Mouse (Mus musculus) lung, embryonic 16.5 days (tissue): ENCODE results near the gene Zim1. TPM values are rescaled to one million over a fixed set of nuclear protein-coding genes. Genes with fewer than 3 reads are reported as not detected.

ENCODE experiments used
- polyA plus RNA-seq: library from polyadenylated mRNA; unstranded; fragments of >200 nt; fragmentation: Nextera tagmentation; extraction: Ambion mirVana; gene quantifications from 2 replicates; pipeline ENCODE4 v1.2.1, GENCODE M21; 2015

Gene Zim1
- polyA plus RNA-seq, 1 experiment from 2014 or later, result 2.5 TPM

Other genes with a start within 250 kb of the Zim1 start
- not detected in 2 replicates for gene Olfr1336, start 240.3 kb downstream of the Zim1 start, polyA plus RNA-seq
- gene Olfr1346, start 229.3 kb downstream of the Zim1 start, polyA plus RNA-seq, result not detected in 2 replicates
- not detected in 2 replicates for gene Olfr5, start 209.5 kb downstream of the Zim1 start, polyA plus RNA-seq
- gene Olfr1347, start 196.7 kb downstream of the Zim1 start, polyA plus RNA-seq, result not detected in 2 replicates
- not detected in 2 replicates for gene Olfr1348, start 187.7 kb downstream of the Zim1 start, polyA plus RNA-seq
- not detected in 2 replicates for gene Olfr1349, start 173.5 kb downstream of the Zim1 start, polyA plus RNA-seq
- gene Olfr1350, start 131.6 kb downstream of the Zim1 start, polyA plus RNA-seq, result not detected in 2 replicates
- 102 and 119 TPM in 2 replicates for gene Peg3, start 34.0 kb upstream of the Zim1 start, polyA plus RNA-seq
- gene Usp29, start 34.1 kb upstream of the Zim1 start, polyA plus RNA-seq, result 3.5 and 5.1 TPM in 2 replicates